Mouse (Mus musculus) cerebellum, adult 2 months (tissue): ENCODE measurements at regions not wholly inside any gene's neighbourhood (a gene's known extent, or its start where the extent isn't known, plus 50 kb on each side); places are given as distances from the start of the nearest gene placed in this dataset.
A peak's percentile ranks its signal among the peaks of the same experiment; 100 is the strongest.

Experiments
- DNase-seq, 2 experiments: peaks; one replicate each; pipeline ENCODE4 v3.0.0; 2021
- H3K27ac ChIP-seq: fragments of 200-500 bp; 2 replicates; pipeline ENCODE4 v1.5.1; 2012; ENCODE audit warnings: low read length, control low read depth, inconsistent platforms; ENCODE audit not compliant: insufficient read depth
- H3K27me3 ChIP-seq: fragments of 200-500 bp; 2 replicates; pipeline ENCODE4 v1.6.1; 2012; ENCODE audit warnings: inconsistent platforms, mild to moderate bottlenecking, low read length, moderate library complexity; ENCODE audit not compliant: control insufficient read depth, insufficient read depth
- H3K4me1 ChIP-seq: fragments of 200-500 bp; 2 replicates; pipeline ENCODE4 v1.6.1; 2011; ENCODE audit warnings: low read length; ENCODE audit not compliant: control insufficient read depth, insufficient read depth
- H3K4me3 ChIP-seq: fragments of 200-500 bp; replicated peaks from 2 replicates; pipeline ENCODE3; 2011; ENCODE audit warnings: mild to moderate bottlenecking, low read depth, low read length, control low read depth; ENCODE audit not compliant: insufficient read depth
- CTCF ChIP-seq: fragments of 200-500 bp; IDR thresholded peaks from 2 replicates; pipeline ENCODE4 v1.5.1; 2011; ENCODE audit warnings: low read depth, mild to moderate bottlenecking, control low read depth, low read length, moderate library complexity, borderline replicate concordance; ENCODE audit not compliant: insufficient read depth
- POLR2A ChIP-seq: fragments of 200-500 bp; IDR thresholded peaks from 2 replicates; pipeline ENCODE4 v1.6.1; 2011; ENCODE audit warnings: low read length, control low read depth, borderline replicate concordance; ENCODE audit not compliant: insufficient read depth
- WGBS: fragments of 180-500 bp; shearing (Covaris S2); methylation state at CpG from one replicate; pipeline ENCODE4 v1.1.7; 2018; 5-methylcytosine and 5-hydroxymethylcytosine counted together

DNA sequence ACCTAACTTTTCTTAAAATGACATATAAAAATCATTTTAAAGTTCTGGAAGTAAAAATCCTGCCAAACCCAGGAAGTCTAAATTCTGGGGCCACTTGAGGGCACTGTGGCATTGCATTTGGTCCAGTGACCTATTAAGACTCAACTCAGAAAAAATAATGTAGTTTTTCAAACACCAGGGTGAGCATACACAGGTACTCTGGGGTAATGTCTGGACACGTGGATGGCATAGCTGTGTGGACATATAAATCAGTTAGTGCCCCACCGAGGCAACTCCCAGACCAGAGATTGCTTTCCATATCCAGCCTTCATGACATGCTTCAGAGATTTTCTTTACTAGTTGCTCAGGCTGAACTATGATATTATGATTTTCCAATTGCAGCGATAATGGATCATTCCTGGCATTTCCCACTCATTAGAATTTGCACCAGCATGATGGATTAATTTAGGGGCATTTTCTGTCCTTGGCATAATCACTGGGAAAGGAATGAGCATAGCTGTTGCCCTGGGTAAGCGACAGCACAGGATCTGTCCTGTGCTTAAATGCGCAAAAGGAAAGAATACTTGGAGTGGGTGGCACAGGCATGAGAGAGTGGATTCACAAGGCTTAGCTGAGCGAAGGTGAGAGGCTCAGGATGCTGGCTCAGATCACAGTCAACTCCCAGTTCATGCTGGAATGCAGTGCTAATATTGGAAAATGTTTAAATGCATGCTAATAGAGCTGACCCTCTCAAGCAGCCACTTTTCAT is 1526.6 kb upstream of the Cdh8 start:
- no peak overlapping the region for H3K4me3 ChIP-seq

GRCm38 (mm10) chr8:100939533-100939932 is 1523.3 kb upstream of the Cdh8 start:
- Histone ChIP-seq H3K27ac (no peak overlapping the region), H3K4me3 (no peak overlapping the region), H3K4me1 (no peaks in the 10 kb centered on the region), H3K27me3 (no peaks in the 10 kb centered on the region)
- no peak for DNase-seq
- WGBS: 41% methylated on average over 4 of the region's 4 CpGs
- TF ChIP-seq CTCF: no peak
- TF ChIP-seq POLR2A: no peak

More for the DNA sequence above, 1526.6 kb upstream of the Cdh8 start:
- DNase-seq: peak; percentile 4 to 16
- Histone ChIP-seq H3K27me3 (no peaks in the 10 kb centered on the region), H3K27ac (no peak overlapping the region), H3K4me1 (no peaks in the 10 kb centered on the region)
- TF ChIP-seq POLR2A (no peak), CTCF (peak; percentile 21; the same call in 1 of the 2 replicates)
- WGBS: 34% methylated on average over 6 of the region's 6 CpGs

GRCm38 (mm10) chr8:100890307-100890706 is 1474.0 kb upstream of the Cdh8 start:
- Histone ChIP-seq H3K27ac (no peak overlapping the region), H3K4me1 (no peaks in the 10 kb centered on the region), H3K4me3 (no peak overlapping the region), H3K27me3 (no peaks in the 10 kb centered on the region)
- no peak for DNase-seq
- WGBS: 71% methylated on average over 3 of the region's 3 CpGs
- TF ChIP-seq POLR2A: no peak
- no peak for TF ChIP-seq CTCF

GRCm38 (mm10) chr8:100865624-100866023 is 1449.4 kb upstream of the Cdh8 start:
- H3K4me1 ChIP-seq: no peaks in the 10 kb centered on the region
- TF ChIP-seq POLR2A (no peak), CTCF (no peak)
- H3K27me3 ChIP-seq: no peaks in the 10 kb centered on the region
- WGBS: 38% methylated on average over 6 of the region's 6 CpGs
- H3K4me3 ChIP-seq: no peak overlapping the region
- no peak for DNase-seq
- H3K27ac ChIP-seq: no peak overlapping the region

DNA sequence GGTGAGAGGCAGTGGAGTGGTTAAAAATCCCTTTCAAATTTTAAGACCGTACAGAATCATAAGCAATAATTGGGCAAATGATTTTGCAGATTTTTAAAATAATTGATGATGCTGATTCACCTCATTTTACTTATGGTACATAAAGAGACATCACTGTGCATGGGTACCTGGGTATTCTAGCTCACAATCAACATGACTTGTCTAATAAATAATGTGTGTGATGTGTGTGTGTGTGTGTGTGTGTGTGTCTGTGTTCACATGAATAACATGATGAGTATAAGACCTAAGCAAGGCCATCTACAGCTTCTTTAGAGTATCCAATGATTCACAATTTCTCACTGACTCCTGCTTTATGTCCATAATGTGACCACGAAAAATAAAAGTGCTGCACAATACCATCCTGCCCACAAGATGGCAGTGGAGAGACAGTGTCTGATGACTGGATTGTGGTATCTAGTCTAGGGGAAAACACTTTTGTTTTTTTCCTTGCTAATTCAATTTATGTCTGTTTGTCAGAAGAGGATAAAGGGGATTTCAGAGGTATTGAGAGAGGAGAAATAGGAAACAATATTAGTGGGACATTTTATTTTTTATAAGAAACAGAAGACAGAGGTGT is 1434.7 kb upstream of the Cdh8 start:
- no peaks in the 10 kb centered on the region for H3K27me3 ChIP-seq
- 48% methylated on average over 2 of the region's 2 CpGs for WGBS
- no peak overlapping the region for H3K4me3 ChIP-seq
- no peaks in the 10 kb centered on the region for H3K4me1 ChIP-seq
- TF ChIP-seq POLR2A: no peak
- peak; percentile 45; the same call in 1 of the 2 replicates for TF ChIP-seq CTCF
- peak; percentile 12 to 13 for DNase-seq
- no peak overlapping the region for H3K27ac ChIP-seq
